Mouse (Mus musculus): ENCODE data around the gene Slc16a5. TPM values are rescaled to one million over a fixed set of nuclear protein-coding genes. Genes with fewer than 3 reads are reported as not detected.
A peak's percentile ranks its signal among the peaks of the same experiment; 100 is the strongest.

Slc16a5 gene
- not detected in 2 replicates for polyA plus RNA-seq (2012; ENCODE audit: insufficient read depth, low replicate concordance)

- Histone ChIP-seq H3K4me1 (peaks cover 7% of the 10 kb centered on the region), H3K27me3 (replicated peaks) (peaks cover 72% of the 10 kb centered on the region), H3K36me3 (replicated peaks; ENCODE audit: low read length) (no peaks in the 10 kb centered on the region), H3K9me3 (peaks cover 4% of the 10 kb centered on the region), H3K4me3 (replicated peaks) (no peak within 1 kb of the TSS)
- TF ChIP-seq FLI1 (IDR thresholded peaks at IDR 0.05; ENCODE audit: low read length) (no peak), GATA1 (IDR thresholded peaks at IDR 0.05; ENCODE audit: borderline replicate concordance, low read length) (no peak)
Observed at GRCm38 (mm10) chr11:115462243-115462891, at the start of gene Slc16a5. Gene Slc16a5 (plus strand): TSS chr11:115462474.

GRCm38 (mm10) chr11:115419531-115420237 lies 42.6 kb upstream of the Slc16a5 start, which contains the start of the genes Atp5h and Kctd2:
Gene Atp5h (minus strand): TSS chr11:115419962.
Gene Kctd2 (plus strand): TSS chr11:115420128.
- Histone ChIP-seq H3K4me1 (peaks cover 54% of the 10 kb centered on the region), H3K4me3 (replicated peaks) (peak within 1 kb of the TSS; percentile 97), H3K36me3 (replicated peaks; ENCODE audit: low read length) (peaks cover 49% of the 10 kb centered on the region), H3K27me3 (replicated peaks) (no peaks in the 10 kb centered on the region), H3K9me3 (no peaks in the 10 kb centered on the region)
- TF ChIP-seq FLI1 (IDR thresholded peaks at IDR 0.05; ENCODE audit: low read length) (no peak), GATA1 (IDR thresholded peaks at IDR 0.05; ENCODE audit: borderline replicate concordance, low read length) (no peak)

- Histone ChIP-seq H3K4me3 (replicated peaks) (peak overlapping the region; percentile 97), H3K9me3 (no peaks in the 10 kb centered on the region), H3K36me3 (replicated peaks; ENCODE audit: low read length) (peaks cover 49% of the 10 kb centered on the region), H3K27me3 (replicated peaks) (no peaks in the 10 kb centered on the region), H3K4me1 (peaks cover 49% of the 10 kb centered on the region)
- TF ChIP-seq FLI1 (IDR thresholded peaks at IDR 0.05; ENCODE audit: low read length), result no peak
- TF ChIP-seq GATA1 (IDR thresholded peaks at IDR 0.05; ENCODE audit: borderline replicate concordance, low read length), result no peak
Observed at GRCm38 (mm10) chr11:115420336-115421190, 41.7 kb upstream of the Slc16a5 start.

GRCm38 (mm10) chr11:115421328-115421727 lies 40.9 kb upstream of the Slc16a5 start:
- Histone ChIP-seq H3K27me3 (replicated peaks) (no peaks in the 10 kb centered on the region), H3K4me3 (replicated peaks) (peak overlapping the region; percentile 51), H3K4me1 (peaks cover 49% of the 10 kb centered on the region), H3K9me3 (no peaks in the 10 kb centered on the region), H3K36me3 (replicated peaks; ENCODE audit: low read length) (peaks cover 49% of the 10 kb centered on the region)
- TF ChIP-seq GATA1 (IDR thresholded peaks at IDR 0.05; ENCODE audit: borderline replicate concordance, low read length) (no peak), FLI1 (IDR thresholded peaks at IDR 0.05; ENCODE audit: low read length) (no peak)

GRCm38 (mm10) chr11:115421972-115422371 lies 40.3 kb upstream of the Slc16a5 start:
- peaks cover 49% of the 10 kb centered on the region for H3K4me1 ChIP-seq
- H3K27me3 ChIP-seq (replicated peaks), result no peaks in the 10 kb centered on the region
- peaks cover 49% of the 10 kb centered on the region for H3K36me3 ChIP-seq (replicated peaks; ENCODE audit: low read length)
- TF ChIP-seq FLI1 (IDR thresholded peaks at IDR 0.05; ENCODE audit: low read length) (no peak), GATA1 (IDR thresholded peaks at IDR 0.05; ENCODE audit: borderline replicate concordance, low read length) (no peak)
- H3K4me3 ChIP-seq (replicated peaks), result no peak overlapping the region
- H3K9me3 ChIP-seq, result no peaks in the 10 kb centered on the region

GRCm38 (mm10) chr11:115423091-115423490 lies 39.2 kb upstream of the Slc16a5 start:
- Histone ChIP-seq H3K4me3 (replicated peaks) (no peak overlapping the region), H3K27me3 (replicated peaks) (no peaks in the 10 kb centered on the region), H3K9me3 (no peaks in the 10 kb centered on the region), H3K36me3 (replicated peaks; ENCODE audit: low read length) (peaks cover 49% of the 10 kb centered on the region), H3K4me1 (peaks cover 46% of the 10 kb centered on the region)
- TF ChIP-seq FLI1 (IDR thresholded peaks at IDR 0.05; ENCODE audit: low read length) (no peak), GATA1 (IDR thresholded peaks at IDR 0.05; ENCODE audit: borderline replicate concordance, low read length) (no peak)

GRCm38 (mm10) chr11:115424666-115425065 lies 37.6 kb upstream of the Slc16a5 start:
- TF ChIP-seq GATA1 (IDR thresholded peaks at IDR 0.05; ENCODE audit: borderline replicate concordance, low read length), result no peak
- TF ChIP-seq FLI1 (IDR thresholded peaks at IDR 0.05; ENCODE audit: low read length), result no peak
- H3K4me1 ChIP-seq, result peaks cover 42% of the 10 kb centered on the region
- no peak overlapping the region for H3K4me3 ChIP-seq (replicated peaks)
- H3K36me3 ChIP-seq (replicated peaks; ENCODE audit: low read length), result peaks cover 64% of the 10 kb centered on the region
- H3K27me3 ChIP-seq (replicated peaks), result no peaks in the 10 kb centered on the region
- H3K9me3 ChIP-seq, result no peaks in the 10 kb centered on the region

- Histone ChIP-seq H3K36me3 (replicated peaks; ENCODE audit: low read length) (peaks cover 74% of the 10 kb centered on the region), H3K4me1 (peaks cover 40% of the 10 kb centered on the region), H3K4me3 (replicated peaks) (no peak overlapping the region), H3K27me3 (replicated peaks) (no peaks in the 10 kb centered on the region), H3K9me3 (no peaks in the 10 kb centered on the region)
- no peak for TF ChIP-seq GATA1 (IDR thresholded peaks at IDR 0.05; ENCODE audit: borderline replicate concordance, low read length)
- TF ChIP-seq FLI1 (IDR thresholded peaks at IDR 0.05; ENCODE audit: low read length), result no peak
Observed at GRCm38 (mm10) chr11:115425671-115426070, 36.6 kb upstream of the Slc16a5 start.

- Histone ChIP-seq H3K27me3 (replicated peaks) (peaks cover 7% of the 10 kb centered on the region), H3K4me3 (replicated peaks) (no peak overlapping the region), H3K36me3 (replicated peaks; ENCODE audit: low read length) (peaks cover 89% of the 10 kb centered on the region), H3K9me3 (no peaks in the 10 kb centered on the region), H3K4me1 (peaks cover 20% of the 10 kb centered on the region)
- TF ChIP-seq FLI1 (IDR thresholded peaks at IDR 0.05; ENCODE audit: low read length), result no peak
- no peak for TF ChIP-seq GATA1 (IDR thresholded peaks at IDR 0.05; ENCODE audit: borderline replicate concordance, low read length)
Observed at GRCm38 (mm10) chr11:115427482-115428331, 34.6 kb upstream of the Slc16a5 start.
